Mouse (Mus musculus): Measurements from ENCODE around the gene Pkd1.

GRCm38 (mm10) chr17:24632813-24633449, 83.3 kb downstream of the Pkd1 start:
- TF ChIP-seq CTCF (IDR thresholded peaks at IDR 0.05; ENCODE audit: low read depth, low read length) (no peak), POLR2A (IDR thresholded peaks at IDR 0.05; ENCODE audit: borderline replicate concordance, low read depth, low read length) (no peak)
